Mouse (Mus musculus): ENCODE measurements around the gene Atxn7.
A peak's percentile ranks its signal among the peaks of the same experiment; 100 is the strongest.

GRCm38 (mm10) chr14:13982174-13982573 is 20.9 kb downstream of the Atxn7 start:
- TF ChIP-seq POLR2A (IDR thresholded peaks at IDR 0.05; ENCODE audit: insufficient read depth, low read length) (no peak), CTCF (IDR thresholded peaks at IDR 0.05; ENCODE audit: low read depth, low read length) (peak; percentile 24)
